Mouse (Mus musculus) left cerebral cortex, adult 11 months (tissue): ENCODE results near the gene Hsf3.
"Not testable (repeated sequence)": the region's sequence is repeated elsewhere in the genome, so short reads cannot be mapped to it uniquely, and the experiment has no call there.

Source experiments
- DNase-seq: peaks from one replicate; pipeline ENCODE4 v3.0.0; 2022; ENCODE audit warnings: low spot score

Hsf3 gene

DNA sequence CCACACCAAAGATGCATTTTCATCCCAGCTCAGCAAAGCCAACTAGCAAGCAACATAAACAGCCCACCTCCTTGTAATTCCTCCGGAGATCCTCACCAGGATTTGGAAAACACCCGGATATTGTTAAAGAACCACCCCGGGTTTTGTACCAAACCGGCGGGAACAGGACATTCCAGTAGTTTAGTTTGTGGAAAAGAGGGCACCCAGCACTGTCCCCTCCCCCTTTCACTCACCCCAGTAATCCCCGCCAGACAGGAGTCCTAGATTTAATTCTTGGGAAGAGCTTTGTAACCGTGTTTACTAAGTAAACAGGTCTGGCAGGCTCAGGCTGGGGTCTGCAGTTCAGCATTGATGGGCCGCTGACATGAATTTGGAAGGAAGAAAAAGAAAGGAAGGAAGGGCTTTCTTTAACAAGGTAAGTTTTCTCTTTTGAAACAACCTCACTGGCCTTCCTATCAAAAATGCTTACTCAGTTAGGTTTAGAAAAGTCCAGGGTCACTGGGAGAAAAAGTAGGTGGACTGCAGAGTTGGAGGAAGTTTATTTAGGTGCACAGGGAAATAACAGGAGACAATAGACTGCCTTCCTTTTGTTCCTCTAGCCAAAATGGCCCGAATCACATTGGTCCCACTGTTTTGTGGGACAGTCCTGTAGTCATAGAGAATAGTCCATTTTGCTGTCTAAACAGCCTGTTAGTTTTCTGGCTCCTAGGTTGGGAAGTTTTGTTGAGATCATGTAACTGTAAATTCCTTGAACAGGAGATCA, at the start of gene Hsf3:
Hsf3 (minus strand) TSS at position 94 of the 763 bp plus-strand sequence.
- no peak for DNase-seq

- DNase-seq = no peak
These were observed 45.5 kb upstream of the Hsf3 start for GRCm38 (mm10) chrX:96501580-96501979.

DNA sequence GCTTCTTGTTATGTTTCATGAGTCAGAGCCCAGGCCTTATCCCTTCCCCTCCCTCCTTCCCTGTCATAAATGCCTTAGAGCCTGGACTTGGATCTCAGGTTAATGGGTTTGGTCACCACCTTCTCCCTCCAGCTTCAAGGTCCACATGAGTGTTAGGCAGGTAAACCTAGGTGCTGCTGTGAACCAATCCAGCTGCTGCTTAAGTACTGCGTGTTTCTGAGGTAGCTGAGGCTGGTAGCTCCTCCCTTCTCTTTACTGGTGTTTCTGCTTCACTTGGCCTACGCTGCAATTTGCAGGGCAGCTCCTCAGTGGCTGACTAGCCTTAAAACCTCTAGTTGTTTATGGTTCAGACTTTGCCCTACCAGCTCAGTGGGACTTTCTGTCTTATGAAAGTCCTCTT, 945 bp downstream of the Hsf3 start, which contains the start of gene Heph:
Heph (plus strand) TSS at position 211 of the 400 bp plus-strand sequence.
- DNase-seq = no peak

DNA sequence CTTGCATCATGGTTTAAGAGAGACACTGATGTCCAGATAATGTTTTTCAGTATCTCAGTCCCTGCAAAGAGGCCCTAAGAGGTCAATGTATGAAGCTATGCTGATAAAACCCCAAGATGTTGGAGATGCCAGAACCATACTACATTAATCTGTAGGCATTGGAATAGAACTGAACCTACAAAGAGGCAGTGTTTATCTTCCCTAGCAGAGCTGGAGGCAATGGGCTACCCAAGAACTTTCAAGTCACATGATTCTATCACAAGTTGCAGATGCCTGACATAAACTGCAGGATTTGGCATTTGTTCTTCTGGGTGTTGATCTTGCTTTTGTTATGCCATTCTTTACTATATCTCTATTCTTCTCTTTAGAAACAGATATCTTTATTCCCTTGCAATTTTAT, 36.7 kb downstream of the Hsf3 start:
- DNase-seq = no peak

- no peak for DNase-seq
These were observed 38.4 kb downstream of the Hsf3 start for GRCm38 (mm10) chrX:96417733-96418132.

GRCm38 (mm10) chrX:96416970-96417369, 39.1 kb downstream of the Hsf3 start:
- DNase-seq = no peak

DNA sequence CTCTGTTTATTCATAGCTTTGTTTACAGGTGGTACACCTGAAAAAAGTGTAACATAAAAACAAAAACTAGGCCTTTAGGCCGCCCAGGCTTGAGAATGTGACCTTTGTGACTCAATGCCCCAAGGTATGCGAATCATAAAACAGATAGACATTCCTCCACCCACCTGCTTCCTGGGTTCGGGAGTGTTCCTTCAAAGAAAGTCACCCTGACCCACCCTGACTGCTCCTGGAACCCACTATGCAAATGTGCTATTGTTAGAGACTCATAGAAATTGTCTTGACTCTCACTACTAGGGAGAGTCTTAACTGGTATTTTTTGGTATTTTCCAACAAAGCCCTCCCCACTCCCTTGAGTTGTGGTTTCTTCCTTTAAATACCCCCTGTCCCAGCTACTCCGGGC, 40.7 kb downstream of the Hsf3 start:
- not testable (repeated sequence) for DNase-seq

DNA sequence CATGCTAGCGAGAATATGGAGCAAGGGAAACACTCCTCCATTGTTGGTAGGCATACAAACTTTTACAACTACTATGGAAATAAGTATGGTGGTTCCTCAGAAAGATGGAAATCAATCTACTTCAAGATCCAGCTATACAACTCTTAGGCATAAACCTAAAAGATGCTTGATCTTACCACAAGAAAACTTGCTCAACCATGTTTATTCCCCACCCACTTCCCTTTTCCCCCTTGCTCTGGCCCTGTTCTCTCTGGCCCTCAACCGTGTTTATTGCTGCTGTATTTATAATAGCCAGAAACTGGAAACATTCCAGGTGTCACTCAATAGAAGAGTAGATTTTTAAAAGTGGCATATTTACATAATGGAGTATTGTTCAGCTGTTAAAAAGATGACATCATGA, 117.0 kb downstream of the Hsf3 start:
- no peak for DNase-seq

GRCm38 (mm10) chrX:96329764-96330163, 126.3 kb downstream of the Hsf3 start:
- peak; percentile 3 for DNase-seq

DNA sequence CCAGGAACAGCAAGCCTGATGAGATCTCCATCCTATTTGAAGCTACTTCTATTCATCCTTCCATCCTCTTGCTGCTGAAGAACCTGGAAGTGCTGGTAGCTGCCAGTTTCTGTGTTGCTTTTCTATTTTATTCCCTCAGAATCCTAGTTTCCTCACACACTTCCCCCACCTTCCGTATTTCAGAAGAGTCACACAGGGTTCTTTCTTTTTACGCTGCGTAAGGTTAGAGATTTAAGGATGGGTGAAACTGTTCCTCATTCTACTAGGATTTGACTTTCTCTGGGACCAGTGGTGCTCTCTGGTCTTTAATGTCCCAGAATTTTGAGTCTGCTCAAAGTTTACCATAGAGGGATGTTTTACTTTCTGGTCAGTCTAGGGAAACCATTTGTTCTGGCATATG, 162.8 kb downstream of the Hsf3 start, which contains the start of gene Vsig4:
Vsig4 (minus strand) TSS at position 101 of the 400 bp plus-strand sequence.
- DNase-seq = no peak

GRCm38 (mm10) chrX:96256509-96256908, 199.6 kb downstream of the Hsf3 start:
- DNase-seq = no peak
